Mouse (Mus musculus): ENCODE measurements around the gene Rilpl1. TPM values are rescaled to one million over a fixed set of nuclear protein-coding genes. Genes with fewer than 3 reads are reported as not detected.
"Not testable (repeated sequence)": the region's sequence is repeated elsewhere in the genome, so short reads cannot be mapped to it uniquely, and the experiment has no call there.

Rilpl1 gene
- polyA plus RNA-seq, 1 experiment from 2014 or later: 2.4 TPM

GRCm38 (mm10) chr5:124552558-124553307, 21.5 kb upstream of the Rilpl1 start, which contains the start of gene Ddx55:
Gene Ddx55 (plus strand): TSS chr5:124552864.
- H3K9ac ChIP-seq (replicated peaks): peak within 1 kb of the TSS; percentile 84
- peak within 1 kb of the TSS; percentile 95 for H3K4me3 ChIP-seq (ENCODE audit: low read depth, low read length)
- DNase-seq: peak; percentile 92
- H3K27ac ChIP-seq (ENCODE audit: low read depth): peak within 1 kb of the TSS; percentile 82
- H3K4me1 ChIP-seq (ENCODE audit: insufficient read depth): peaks cover 14% of the 10 kb centered on the region
- no peaks in the 10 kb centered on the region for H3K27me3 ChIP-seq (ENCODE audit: insufficient read depth, low read length)
- WGBS (ENCODE audit: insufficient replicate concordance): under 1% methylated on average over 66 of the region's 66 CpGs
- H3K4me2 ChIP-seq (ENCODE audit: low read depth, low read length): peak within 1 kb of the TSS; percentile 95
- peaks cover 26% of the 10 kb centered on the region for H3K36me3 ChIP-seq (replicated peaks; ENCODE audit: insufficient read depth, low read length)
- no peak; the same call in 1 of the 2 replicates for TF ChIP-seq EP300 (IDR thresholded peaks at IDR 0.05; ENCODE audit: low read depth)
- TF ChIP-seq CTCF (IDR thresholded peaks at IDR 0.05; ENCODE audit: low read depth): peak; percentile 53
- H3K9me3 ChIP-seq (ENCODE audit: low read length): no peaks in the 10 kb centered on the region
- peak; percentile 91 for ATAC-seq

GRCm38 (mm10) chr5:124552094-124552472, 20.9 kb upstream of the Rilpl1 start:
- DNase-seq (no peak), ATAC-seq (no peak)
- TF ChIP-seq EP300 (IDR thresholded peaks at IDR 0.05; ENCODE audit: low read depth) (no peak), CTCF (IDR thresholded peaks at IDR 0.05; ENCODE audit: low read depth) (no peak)
- WGBS (ENCODE audit: insufficient replicate concordance): 6% methylated on average over 9 of the region's 9 CpGs
- no peaks in the 10 kb centered on the region for H3K9me3 ChIP-seq (ENCODE audit: low read length)
- peaks cover 14% of the 10 kb centered on the region for H3K4me1 ChIP-seq (ENCODE audit: insufficient read depth)
- H3K4me3 ChIP-seq (ENCODE audit: low read depth, low read length): peak overlapping the region; percentile 95
- peak overlapping the region; percentile 95 for H3K4me2 ChIP-seq (ENCODE audit: low read depth, low read length)
- peaks cover 27% of the 10 kb centered on the region for H3K36me3 ChIP-seq (replicated peaks; ENCODE audit: insufficient read depth, low read length)
- H3K27me3 ChIP-seq (ENCODE audit: insufficient read depth, low read length): no peaks in the 10 kb centered on the region
- H3K27ac ChIP-seq (ENCODE audit: low read depth): peak overlapping the region; percentile 82
- peak overlapping the region; percentile 84 for H3K9ac ChIP-seq (replicated peaks)

- H3K27me3 ChIP-seq (ENCODE audit: insufficient read depth, low read length); DNase-seq; ATAC-seq; H3K9me3 ChIP-seq (ENCODE audit: low read length): not testable (repeated sequence)
- H3K4me2 ChIP-seq (ENCODE audit: low read depth, low read length): peak overlapping the region; percentile 95
- peak overlapping the region; percentile 95 for H3K4me3 ChIP-seq (ENCODE audit: low read depth, low read length)
- peak overlapping the region; percentile 84 for H3K9ac ChIP-seq (replicated peaks)
- 31% methylated on average over 5 of the region's 5 CpGs for WGBS (ENCODE audit: insufficient replicate concordance)
- TF ChIP-seq CTCF (IDR thresholded peaks at IDR 0.05; ENCODE audit: low read depth): peak; percentile 21; the same call in 1 of the 2 replicates
- peaks cover 26% of the 10 kb centered on the region for H3K36me3 ChIP-seq (replicated peaks; ENCODE audit: insufficient read depth, low read length)
- H3K27ac ChIP-seq (ENCODE audit: low read depth): peak overlapping the region; percentile 82
- peaks cover 14% of the 10 kb centered on the region for H3K4me1 ChIP-seq (ENCODE audit: insufficient read depth)
Observed at GRCm38 (mm10) chr5:124551349-124552093, 20.3 kb upstream of the Rilpl1 start.

- not testable (repeated sequence) for H3K9ac ChIP-seq (replicated peaks); H3K4me2 ChIP-seq (ENCODE audit: low read depth, low read length); H3K27ac ChIP-seq (ENCODE audit: low read depth); H3K9me3 ChIP-seq (ENCODE audit: low read length); H3K4me3 ChIP-seq (ENCODE audit: low read depth, low read length); H3K27me3 ChIP-seq (ENCODE audit: insufficient read depth, low read length); ATAC-seq; DNase-seq
- Histone ChIP-seq H3K4me1 (ENCODE audit: insufficient read depth) (peaks cover 14% of the 10 kb centered on the region), H3K36me3 (replicated peaks; ENCODE audit: insufficient read depth, low read length) (peaks cover 33% of the 10 kb centered on the region)
- WGBS (ENCODE audit: insufficient replicate concordance): 83% methylated on average over 4 of the region's 4 CpGs
Observed at GRCm38 (mm10) chr5:124550737-124551136, 19.5 kb upstream of the Rilpl1 start.

DNA sequence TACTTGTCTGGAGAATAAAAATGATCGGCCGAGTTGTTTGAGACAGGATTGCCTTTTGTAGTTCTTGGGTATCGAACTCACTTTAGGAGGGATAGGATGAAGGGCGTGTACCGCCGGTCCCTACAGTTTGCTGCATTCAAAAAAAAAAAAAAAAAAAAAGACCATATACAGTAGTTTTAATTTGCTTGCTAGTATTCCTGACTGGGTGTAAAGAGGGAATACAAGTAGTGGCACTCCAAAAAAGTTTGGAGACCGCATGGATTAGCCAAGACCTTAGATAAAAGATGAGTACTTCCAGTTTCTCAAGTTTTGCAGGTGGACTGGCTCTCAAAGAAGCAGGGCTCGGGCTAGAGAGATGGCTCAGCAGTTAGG, 10.4 kb upstream of the Rilpl1 start:
- no peak for TF ChIP-seq CTCF (IDR thresholded peaks at IDR 0.05; ENCODE audit: low read depth)
- TF ChIP-seq EP300 (IDR thresholded peaks at IDR 0.05; ENCODE audit: low read depth): no peak
- ATAC-seq (no peak), DNase-seq (no peak)
- peak overlapping the region; percentile 87 for H3K9ac ChIP-seq (replicated peaks)
- peak overlapping the region; percentile 90 for H3K4me3 ChIP-seq (ENCODE audit: low read depth, low read length)
- no peaks in the 10 kb centered on the region for H3K9me3 ChIP-seq (ENCODE audit: low read length)
- no peaks in the 10 kb centered on the region for H3K27me3 ChIP-seq (ENCODE audit: insufficient read depth, low read length)
- H3K36me3 ChIP-seq (replicated peaks; ENCODE audit: insufficient read depth, low read length): peaks cover 37% of the 10 kb centered on the region
- H3K4me2 ChIP-seq (ENCODE audit: low read depth, low read length): peak overlapping the region; percentile 71
- H3K27ac ChIP-seq (ENCODE audit: low read depth): peak overlapping the region; percentile 94
- peaks cover 14% of the 10 kb centered on the region for H3K4me1 ChIP-seq (ENCODE audit: insufficient read depth)
- WGBS (ENCODE audit: insufficient replicate concordance): 7% methylated on average over 8 of the region's 8 CpGs

DNA sequence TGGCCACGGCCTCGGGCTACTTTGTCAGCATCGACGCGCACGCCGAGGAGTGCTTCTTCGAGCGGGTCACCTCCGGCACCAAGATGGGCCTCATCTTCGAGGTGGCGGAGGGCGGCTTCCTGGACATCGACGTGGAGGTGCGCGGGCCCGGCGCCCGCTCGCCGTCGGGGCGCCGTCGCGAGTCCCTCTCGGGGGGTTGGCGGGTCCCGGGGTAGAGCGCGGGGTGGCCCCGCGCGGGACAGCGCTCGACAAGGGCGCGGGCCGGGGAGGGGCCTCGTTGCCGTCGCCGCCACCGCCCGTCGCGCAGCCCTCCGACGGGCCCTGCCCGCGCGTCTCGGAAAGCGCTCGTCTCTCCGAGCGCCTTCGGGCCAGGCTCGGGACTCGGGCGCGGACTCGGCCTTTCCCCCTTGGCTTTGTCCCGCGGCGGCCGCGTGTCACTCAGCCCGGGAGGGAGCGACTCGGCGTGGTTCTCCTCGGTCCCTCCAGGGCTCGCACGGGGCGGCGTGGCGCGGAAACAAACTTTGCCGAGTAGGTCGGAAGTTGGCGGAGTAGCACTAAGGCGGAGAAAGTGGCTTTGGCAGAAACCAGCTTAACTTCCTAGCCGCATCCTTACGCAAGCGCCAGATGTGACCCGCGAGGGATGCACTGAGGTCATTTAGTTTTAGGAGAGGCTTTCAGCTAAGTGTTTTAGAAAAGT, 9.9 kb upstream of the Rilpl1 start:
- WGBS (ENCODE audit: insufficient replicate concordance): under 1% methylated on average over 51 of the region's 89 CpGs
- Histone ChIP-seq H3K27me3 (ENCODE audit: insufficient read depth, low read length) (no peaks in the 10 kb centered on the region), H3K4me1 (ENCODE audit: insufficient read depth) (peaks cover 15% of the 10 kb centered on the region), H3K9me3 (ENCODE audit: low read length) (no peaks in the 10 kb centered on the region), H3K36me3 (replicated peaks; ENCODE audit: insufficient read depth, low read length) (peaks cover 31% of the 10 kb centered on the region), H3K27ac (ENCODE audit: low read depth) (peak overlapping the region; percentile 94), H3K9ac (replicated peaks) (peak overlapping the region; percentile 87), H3K4me2 (ENCODE audit: low read depth, low read length) (peak overlapping the region; percentile 71), H3K4me3 (ENCODE audit: low read depth, low read length) (peak overlapping the region; percentile 90)
- DNase-seq: peak; percentile 79
- ATAC-seq: peak; percentile 85
- TF ChIP-seq CTCF (IDR thresholded peaks at IDR 0.05; ENCODE audit: low read depth) (no peak), EP300 (IDR thresholded peaks at IDR 0.05; ENCODE audit: low read depth) (no peak)
